Mouse (Mus musculus): Measurements from ENCODE around the gene Hic2. TPM values are rescaled to one million over a fixed set of nuclear protein-coding genes. Genes with fewer than 3 reads are reported as not detected.

Gene Hic2
- polyA plus RNA-seq, 1 experiment = 1.1 TPM

DNA sequence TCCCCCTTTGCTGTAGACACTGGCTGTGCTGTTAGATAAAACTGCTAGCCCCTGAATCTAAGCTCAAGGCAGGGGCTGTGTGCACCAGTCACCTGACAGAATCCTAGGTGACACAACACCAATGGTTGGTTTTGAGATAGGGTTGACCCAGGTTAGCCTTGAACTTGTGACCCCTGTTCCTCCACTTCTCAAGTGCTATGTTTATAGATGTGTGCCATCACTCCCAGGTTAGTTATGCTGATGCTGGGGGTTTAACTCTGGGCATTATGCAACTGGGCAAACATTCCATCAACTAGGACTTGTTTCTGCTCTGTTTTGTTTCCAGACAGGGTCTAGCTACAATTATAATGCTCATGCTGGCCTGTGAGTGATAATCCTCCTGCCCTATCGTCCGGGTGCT lies 53.7 kb downstream of the Hic2 start:
- Histone ChIP-seq H3K4me2 (ENCODE audit: low read depth) (no peak overlapping the region), H3K4me3 (no peak overlapping the region), H3K79me2 (ENCODE audit: control insufficient read depth, insufficient read depth) (no peaks in the 10 kb centered on the region), H3ac (ENCODE audit: control insufficient read depth, insufficient read length) (no peak overlapping the region), H3K27me3 (ENCODE audit: control insufficient read depth, insufficient read depth, insufficient read length) (no peaks in the 10 kb centered on the region), H3K36me3 (ENCODE audit: control insufficient read depth, insufficient read depth) (peaks cover 16% of the 10 kb centered on the region)
- TF ChIP-seq E2F4 (IDR thresholded peaks at IDR 0.05; ENCODE audit: insufficient read depth) (no peak), MYOD1 (IDR thresholded peaks at IDR 0.05; ENCODE audit: control insufficient read depth in 1 of 3, insufficient read length in 2 of 3, low read depth in 2 of 3) (no peak), POLR2A (IDR thresholded peaks at IDR 0.05; ENCODE audit: insufficient read length, low read depth) (no peak), REST (IDR thresholded peaks at IDR 0.05; ENCODE audit: insufficient read depth, insufficient read length) (no peak), TCF12 (IDR thresholded peaks at IDR 0.05; ENCODE audit: insufficient read depth, poor library complexity, severe bottlenecking) (no peak), MAX (IDR thresholded peaks at IDR 0.05; ENCODE audit: low read depth) (no peak), TCF3 (IDR thresholded peaks at IDR 0.05; ENCODE audit: insufficient read length, low read depth) (no peak), POLR2AphosphoS2 (IDR thresholded peaks at IDR 0.05; ENCODE audit: insufficient read length, low read depth) (no peak), USF1 (IDR thresholded peaks at IDR 0.05; ENCODE audit: low read depth) (no peak), MYOG (IDR thresholded peaks at IDR 0.05; ENCODE audit: control insufficient read depth in 1 of 3, insufficient read depth in 1 of 3, insufficient read length in 2 of 3, low read depth in 2 of 3) (no peak), SRF (IDR thresholded peaks at IDR 0.05; ENCODE audit: control insufficient read depth, insufficient read length, low read depth) (no peak), CEBPB (IDR thresholded peaks at IDR 0.05; ENCODE audit: insufficient read depth, poor library complexity, severe bottlenecking) (no peak)

DNA sequence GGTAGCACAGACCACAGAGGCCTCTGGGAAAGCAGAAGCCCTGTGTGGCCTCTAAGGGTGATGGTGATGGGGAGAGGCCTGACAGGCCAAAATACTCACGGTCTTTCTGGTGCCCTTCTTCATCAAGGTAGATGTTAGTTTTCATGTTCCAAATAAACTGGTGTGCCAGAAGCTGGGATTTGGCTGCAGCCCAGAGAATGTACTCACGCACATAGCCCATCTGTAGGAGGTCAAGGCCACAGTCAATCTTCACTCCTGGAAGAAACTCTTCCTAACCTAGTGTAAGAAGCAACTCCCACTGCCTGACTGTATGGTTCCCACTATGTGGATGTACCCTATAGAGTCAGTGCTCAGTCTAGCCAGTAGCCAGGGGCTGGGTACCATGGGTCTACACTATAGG lies 57.6 kb downstream of the Hic2 start:
- Histone ChIP-seq H3ac (ENCODE audit: control insufficient read depth, insufficient read length) (no peak overlapping the region), H3K36me3 (ENCODE audit: control insufficient read depth, insufficient read depth) (peaks cover 17% of the 10 kb centered on the region), H3K4me2 (ENCODE audit: low read depth) (no peak overlapping the region)

DNA sequence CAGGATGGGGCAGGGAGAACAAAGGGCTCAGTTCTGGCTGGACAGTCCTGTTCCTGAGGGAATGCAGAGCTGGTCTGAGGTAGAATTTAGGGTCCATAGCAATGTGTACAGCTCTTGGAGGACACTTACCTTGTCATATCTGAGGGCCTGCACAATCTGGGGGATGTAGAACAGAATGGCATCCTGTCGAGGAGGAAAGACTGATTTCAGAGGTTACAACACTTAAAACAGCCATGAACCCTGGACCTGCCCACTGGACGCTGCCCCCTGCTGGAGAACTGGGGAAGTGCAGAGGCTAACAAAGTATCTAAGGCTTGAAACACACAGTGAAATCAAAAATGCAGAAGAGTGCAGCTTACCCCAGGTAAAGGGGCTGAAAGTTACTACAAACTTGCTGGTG lies 59.4 kb downstream of the Hic2 start:
- no peaks in the 10 kb centered on the region for H3K79me2 ChIP-seq (ENCODE audit: control insufficient read depth, insufficient read depth)
- peaks cover 17% of the 10 kb centered on the region for H3K36me3 ChIP-seq (ENCODE audit: control insufficient read depth, insufficient read depth)
- no peaks in the 10 kb centered on the region for H3K27me3 ChIP-seq (ENCODE audit: control insufficient read depth, insufficient read depth, insufficient read length)
- no peak for TF ChIP-seq MAX (IDR thresholded peaks at IDR 0.05; ENCODE audit: low read depth)
- TF ChIP-seq SRF (IDR thresholded peaks at IDR 0.05; ENCODE audit: control insufficient read depth, insufficient read length, low read depth) = no peak
- TF ChIP-seq USF1 (IDR thresholded peaks at IDR 0.05; ENCODE audit: low read depth) = no peak
- TF ChIP-seq MYOD1 (IDR thresholded peaks at IDR 0.05; ENCODE audit: control insufficient read depth in 1 of 3, insufficient read length in 2 of 3, low read depth in 2 of 3) = no peak
- TF ChIP-seq TCF3 (IDR thresholded peaks at IDR 0.05; ENCODE audit: insufficient read length, low read depth) = no peak
- H3K4me3 ChIP-seq = no peak overlapping the region
- H3K4me2 ChIP-seq (ENCODE audit: low read depth) = no peak overlapping the region
- H3ac ChIP-seq (ENCODE audit: control insufficient read depth, insufficient read length) = no peak overlapping the region

More for the DNA sequence above, 57.6 kb downstream of the Hic2 start:
- Histone ChIP-seq H3K27me3 (ENCODE audit: control insufficient read depth, insufficient read depth, insufficient read length) (no peaks in the 10 kb centered on the region), H3K4me3 (no peak overlapping the region), H3K79me2 (ENCODE audit: control insufficient read depth, insufficient read depth) (no peaks in the 10 kb centered on the region)
- TF ChIP-seq USF1 (IDR thresholded peaks at IDR 0.05; ENCODE audit: low read depth) (no peak), TCF12 (IDR thresholded peaks at IDR 0.05; ENCODE audit: insufficient read depth, poor library complexity, severe bottlenecking) (no peak), E2F4 (IDR thresholded peaks at IDR 0.05; ENCODE audit: insufficient read depth) (no peak), POLR2AphosphoS2 (IDR thresholded peaks at IDR 0.05; ENCODE audit: insufficient read length, low read depth) (no peak), MAX (IDR thresholded peaks at IDR 0.05; ENCODE audit: low read depth) (no peak), CEBPB (IDR thresholded peaks at IDR 0.05; ENCODE audit: insufficient read depth, poor library complexity, severe bottlenecking) (no peak)

DNA sequence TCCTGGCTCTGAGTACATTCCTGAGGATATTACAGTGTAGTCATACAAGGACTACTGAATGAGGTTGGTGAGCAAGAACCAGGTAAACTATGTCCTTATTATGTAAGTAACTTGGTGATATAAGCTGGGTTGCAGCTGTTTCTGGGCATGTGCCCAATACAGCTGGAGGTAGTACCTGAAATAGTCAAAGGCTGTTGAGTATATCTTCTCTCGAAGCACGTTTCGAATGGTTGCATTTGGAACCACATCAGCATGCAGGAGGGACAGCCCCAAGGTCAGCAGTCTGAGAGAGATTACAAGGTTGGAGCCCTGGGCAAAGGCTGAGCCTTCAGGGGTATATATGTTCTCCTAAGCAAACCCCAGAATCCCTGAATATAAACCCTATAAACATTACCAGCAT lies 67.4 kb downstream of the Hic2 start:
- H3K4me2 ChIP-seq (ENCODE audit: low read depth) = no peak overlapping the region
- peaks cover 21% of the 10 kb centered on the region for H3K36me3 ChIP-seq (ENCODE audit: control insufficient read depth, insufficient read depth)
- no peak for TF ChIP-seq TCF3 (IDR thresholded peaks at IDR 0.05; ENCODE audit: insufficient read length, low read depth)
- no peak for TF ChIP-seq CEBPB (IDR thresholded peaks at IDR 0.05; ENCODE audit: insufficient read depth, poor library complexity, severe bottlenecking)
- H3ac ChIP-seq (ENCODE audit: control insufficient read depth, insufficient read length) = no peak overlapping the region
- no peaks in the 10 kb centered on the region for H3K27me3 ChIP-seq (ENCODE audit: control insufficient read depth, insufficient read depth, insufficient read length)
- H3K4me3 ChIP-seq = no peak overlapping the region
- H3K79me2 ChIP-seq (ENCODE audit: control insufficient read depth, insufficient read depth) = no peaks in the 10 kb centered on the region

DNA sequence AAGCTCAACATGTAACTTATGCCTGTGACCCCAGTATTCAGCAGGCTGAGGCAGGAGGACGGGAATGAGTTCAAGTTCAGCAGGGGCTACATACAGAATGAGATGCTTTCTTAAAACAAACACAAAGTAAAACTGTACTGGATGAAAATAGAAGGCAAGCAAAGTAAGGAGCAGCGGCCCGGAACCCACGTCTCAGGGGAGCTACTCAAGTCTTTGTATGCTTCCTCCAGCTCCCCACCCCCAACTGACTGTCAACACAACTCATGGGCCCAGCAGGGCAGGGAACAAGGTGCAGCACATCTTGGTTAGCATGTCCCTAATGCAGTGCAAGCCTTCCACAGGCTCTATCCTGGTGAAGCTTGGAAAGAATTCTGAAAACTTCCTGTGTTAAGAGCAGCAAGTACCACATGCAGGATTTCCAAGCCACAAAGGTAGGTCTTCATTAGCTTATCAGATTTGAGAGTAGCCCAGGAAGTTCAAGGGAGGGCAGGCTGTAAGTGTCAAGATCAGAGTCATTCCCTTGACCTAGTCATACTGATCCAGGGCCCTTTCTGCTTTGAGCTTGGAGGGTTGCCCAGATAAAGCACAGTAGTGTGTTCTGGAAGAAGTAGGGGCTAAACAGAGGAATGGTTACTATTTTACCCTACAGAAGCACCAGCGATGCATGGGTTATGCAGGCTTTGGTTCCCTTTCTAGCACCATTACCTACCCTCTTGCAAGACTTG lies 70.3 kb downstream of the Hic2 start:
- TF ChIP-seq USF1 (IDR thresholded peaks at IDR 0.05; ENCODE audit: low read depth) = no peak
- no peak for TF ChIP-seq POLR2AphosphoS2 (IDR thresholded peaks at IDR 0.05; ENCODE audit: insufficient read length, low read depth)
- TF ChIP-seq REST (IDR thresholded peaks at IDR 0.05; ENCODE audit: insufficient read depth, insufficient read length) = no peak
- TF ChIP-seq MYOG (IDR thresholded peaks at IDR 0.05; ENCODE audit: control insufficient read depth in 1 of 3, insufficient read depth in 1 of 3, insufficient read length in 2 of 3, low read depth in 2 of 3) = no peak
- no peak for TF ChIP-seq CEBPB (IDR thresholded peaks at IDR 0.05; ENCODE audit: insufficient read depth, poor library complexity, severe bottlenecking)
- no peak for TF ChIP-seq SRF (IDR thresholded peaks at IDR 0.05; ENCODE audit: control insufficient read depth, insufficient read length, low read depth)
- TF ChIP-seq MYOD1 (IDR thresholded peaks at IDR 0.05; ENCODE audit: control insufficient read depth in 1 of 3, insufficient read length in 2 of 3, low read depth in 2 of 3) = no peak
- TF ChIP-seq E2F4 (IDR thresholded peaks at IDR 0.05; ENCODE audit: insufficient read depth) = no peak
- no peak for TF ChIP-seq POLR2A (IDR thresholded peaks at IDR 0.05; ENCODE audit: insufficient read length, low read depth)
- no peak for TF ChIP-seq TCF3 (IDR thresholded peaks at IDR 0.05; ENCODE audit: insufficient read length, low read depth)
- Histone ChIP-seq H3K27me3 (ENCODE audit: control insufficient read depth, insufficient read depth, insufficient read length) (no peaks in the 10 kb centered on the region), H3ac (ENCODE audit: control insufficient read depth, insufficient read length) (no peak overlapping the region), H3K4me3 (no peak overlapping the region), H3K79me2 (ENCODE audit: control insufficient read depth, insufficient read depth) (no peaks in the 10 kb centered on the region), H3K4me2 (ENCODE audit: low read depth) (no peak overlapping the region), H3K36me3 (ENCODE audit: control insufficient read depth, insufficient read depth) (peaks cover 24% of the 10 kb centered on the region)
